Mouse (Mus musculus): ENCODE measurements around the gene Dnajb5. TPM values are rescaled to one million over a fixed set of nuclear protein-coding genes. Genes with fewer than 3 reads are reported as not detected.

The Dnajb5 gene
- polyA plus RNA-seq, 1 experiment from 2014 or later, result 48.7 TPM

DNA sequence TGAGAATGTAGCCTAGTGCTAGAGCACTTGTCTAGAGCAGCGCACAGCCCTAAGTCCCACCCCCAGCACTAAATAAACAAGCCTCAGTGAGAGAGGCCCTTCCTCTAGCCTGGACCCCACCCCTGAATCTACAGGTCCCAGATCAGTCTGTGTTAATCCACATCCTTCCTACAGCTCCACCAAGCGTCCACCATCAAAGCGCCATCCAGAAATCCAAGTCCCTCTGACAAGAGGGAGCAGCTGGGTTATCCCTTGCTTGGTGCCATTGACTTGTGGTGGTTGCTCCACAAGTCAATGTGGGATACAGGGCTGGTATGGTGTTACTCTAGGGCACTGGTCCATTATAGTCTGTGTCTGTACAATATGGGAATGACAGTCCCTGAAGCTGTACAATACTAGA is 5.6 kb downstream of the Dnajb5 start:
- Histone ChIP-seq H3K4me2 (peak overlapping the region; percentile 95; the same call in 1 of the 2 replicates), H3K4me3 (replicated peaks) (no peak overlapping the region), H3K9me3 (replicated peaks) (no peaks in the 10 kb centered on the region), H3K9ac (replicated peaks) (no peak overlapping the region), H3K36me3 (peaks cover 32% of the 10 kb centered on the region), H3K27ac (replicated peaks) (0 out of 2 replicates have a peak overlapping the region, but pooled peaks have one; percentile 54), H3K27me3 (replicated peaks) (no peaks in the 10 kb centered on the region), H3K4me1 (peaks cover 51% of the 10 kb centered on the region)
- 91% methylated on average over 3 of the region's 3 CpGs for WGBS
- no peak for ATAC-seq (ENCODE audit: low FRiP score)

DNA sequence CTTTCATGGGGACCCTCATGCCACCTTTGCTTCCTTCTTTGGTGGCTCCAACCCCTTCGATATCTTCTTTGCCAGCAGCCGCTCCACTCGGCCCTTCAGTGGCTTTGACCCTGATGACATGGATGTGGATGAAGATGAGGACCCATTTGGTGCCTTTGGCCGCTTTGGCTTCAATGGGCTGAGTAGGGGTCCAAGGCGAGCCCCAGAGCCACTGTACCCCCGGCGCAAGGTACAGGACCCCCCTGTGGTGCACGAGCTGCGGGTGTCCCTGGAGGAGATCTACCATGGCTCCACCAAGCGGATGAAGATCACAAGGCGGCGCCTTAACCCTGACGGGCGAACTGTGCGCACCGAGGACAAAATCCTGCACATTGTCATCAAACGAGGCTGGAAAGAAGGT is 7.0 kb downstream of the Dnajb5 start:
- peaks cover 32% of the 10 kb centered on the region for H3K36me3 ChIP-seq

DNA sequence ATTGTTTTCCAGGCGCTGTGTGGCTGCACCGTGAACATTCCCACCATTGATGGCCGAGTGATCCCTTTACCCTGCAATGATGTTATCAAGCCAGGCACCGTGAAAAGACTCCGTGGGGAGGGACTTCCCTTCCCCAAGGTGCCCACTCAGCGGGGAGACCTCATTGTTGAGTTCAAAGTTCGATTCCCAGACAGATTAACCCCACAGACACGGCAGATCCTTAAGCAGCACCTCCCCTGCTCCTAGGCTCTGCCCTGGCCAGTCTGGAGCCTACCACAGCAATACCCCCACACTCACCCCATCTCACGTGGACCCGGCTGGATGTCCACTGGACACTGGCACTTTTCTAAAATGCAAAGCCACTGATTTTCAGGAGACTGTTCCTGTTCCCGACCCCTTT is 7.7 kb downstream of the Dnajb5 start:
- Histone ChIP-seq H3K9ac (replicated peaks) (no peak overlapping the region), H3K27me3 (replicated peaks) (no peaks in the 10 kb centered on the region), H3K9me3 (replicated peaks) (no peaks in the 10 kb centered on the region), H3K4me3 (replicated peaks) (no peak overlapping the region), H3K27ac (replicated peaks) (no peak overlapping the region), H3K4me2 (no peak overlapping the region), H3K36me3 (peaks cover 32% of the 10 kb centered on the region), H3K4me1 (peaks cover 30% of the 10 kb centered on the region)
- whole genome bisulfite sequencing, result 80% methylated on average over 11 of the region's 11 CpGs
- ATAC-seq (ENCODE audit: low FRiP score), result no peak

More for the DNA sequence above, 7.0 kb downstream of the Dnajb5 start:
- Histone ChIP-seq H3K4me2 (no peak overlapping the region), H3K9ac (replicated peaks) (no peak overlapping the region), H3K4me1 (peaks cover 38% of the 10 kb centered on the region), H3K27me3 (replicated peaks) (no peaks in the 10 kb centered on the region), H3K27ac (replicated peaks) (no peak overlapping the region), H3K9me3 (replicated peaks) (no peaks in the 10 kb centered on the region), H3K4me3 (replicated peaks) (no peak overlapping the region)
- 95% methylated on average over 17 of the region's 17 CpGs for WGBS
- ATAC-seq (ENCODE audit: low FRiP score), result no peak

DNA sequence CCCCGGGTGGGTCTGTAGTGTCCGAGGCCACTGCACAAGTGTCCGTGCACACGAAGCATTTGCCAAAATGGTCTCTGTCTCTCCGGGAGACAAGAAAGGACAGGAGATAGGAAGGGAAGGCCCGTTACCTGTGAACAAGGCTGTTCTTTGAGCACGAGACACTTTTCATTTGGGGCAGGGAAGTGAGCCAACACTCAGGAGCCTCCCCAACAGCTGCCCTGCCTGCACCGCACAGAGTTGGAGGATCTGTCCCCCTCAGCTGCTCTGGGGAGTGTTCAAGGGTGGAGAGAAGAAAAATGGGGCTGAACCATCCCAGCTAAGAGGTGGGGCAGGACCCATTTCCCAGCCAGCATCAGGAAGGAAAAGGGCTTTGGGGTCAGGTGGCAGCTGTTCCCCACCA is 8.4 kb downstream of the Dnajb5 start:
- Histone ChIP-seq H3K36me3 (peaks cover 32% of the 10 kb centered on the region), H3K27ac (replicated peaks) (no peak overlapping the region), H3K9ac (replicated peaks) (no peak overlapping the region), H3K27me3 (replicated peaks) (no peaks in the 10 kb centered on the region), H3K9me3 (replicated peaks) (no peaks in the 10 kb centered on the region), H3K4me1 (peaks cover 24% of the 10 kb centered on the region), H3K4me2 (no peak overlapping the region), H3K4me3 (replicated peaks) (no peak overlapping the region)
- ATAC-seq (ENCODE audit: low FRiP score), result no peak
- WGBS, result 92% methylated on average over 8 of the region's 8 CpGs

DNA sequence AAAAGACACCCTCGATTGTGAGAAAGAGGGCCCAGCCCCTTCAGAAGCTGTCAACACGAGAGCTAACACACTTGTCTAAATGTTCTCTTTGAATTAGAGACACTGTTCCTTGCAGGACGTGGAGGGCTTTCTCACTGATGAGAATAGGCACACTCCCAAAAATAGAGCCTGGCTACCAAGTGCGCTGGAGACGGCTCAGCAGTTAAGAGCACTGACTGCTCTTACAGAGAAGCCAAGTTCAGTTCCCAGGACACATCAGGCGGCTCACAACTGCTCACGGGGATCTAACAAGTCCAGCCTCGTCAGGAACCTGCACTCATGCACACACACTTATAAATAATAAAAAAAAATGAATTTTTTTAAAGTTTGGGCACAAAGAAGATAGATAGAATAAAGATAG is 9.3 kb downstream of the Dnajb5 start:
- Histone ChIP-seq H3K27ac (replicated peaks) (no peak overlapping the region), H3K27me3 (replicated peaks) (no peaks in the 10 kb centered on the region), H3K9ac (replicated peaks) (no peak overlapping the region), H3K4me1 (peaks cover 14% of the 10 kb centered on the region), H3K9me3 (replicated peaks) (no peaks in the 10 kb centered on the region), H3K36me3 (peaks cover 32% of the 10 kb centered on the region), H3K4me2 (no peak overlapping the region), H3K4me3 (replicated peaks) (no peak overlapping the region)
- no peak for ATAC-seq (ENCODE audit: low FRiP score)
- WGBS, result 71% methylated on average over 8 of the region's 8 CpGs

DNA sequence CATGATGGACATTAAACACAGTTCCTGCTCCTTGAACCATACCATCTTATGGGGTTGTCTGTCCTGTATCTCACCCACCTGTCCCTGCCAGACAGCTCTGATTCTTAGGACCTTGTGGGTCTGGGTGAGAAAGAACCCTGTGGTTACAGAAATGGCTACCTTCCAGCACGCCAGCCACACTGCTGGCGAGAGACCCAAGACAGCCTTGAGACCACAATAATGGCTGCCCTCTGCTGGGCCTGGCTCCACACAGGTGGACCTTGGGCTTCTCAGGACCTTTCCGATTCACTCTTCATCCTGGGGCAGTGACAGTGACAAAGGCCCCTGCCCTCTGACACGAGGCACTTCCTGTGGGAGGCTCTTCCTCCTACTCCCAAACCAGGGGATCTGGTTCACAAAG is 9.8 kb downstream of the Dnajb5 start:
- peaks cover 10% of the 10 kb centered on the region for H3K4me1 ChIP-seq
- no peaks in the 10 kb centered on the region for H3K27me3 ChIP-seq (replicated peaks)
- H3K4me3 ChIP-seq (replicated peaks), result no peak overlapping the region
- H3K9ac ChIP-seq (replicated peaks), result no peak overlapping the region
- ATAC-seq (ENCODE audit: low FRiP score), result no peak
- 73% methylated on average over 4 of the region's 4 CpGs for WGBS
- no peak overlapping the region for H3K27ac ChIP-seq (replicated peaks)
- no peaks in the 10 kb centered on the region for H3K9me3 ChIP-seq (replicated peaks)
- peaks cover 32% of the 10 kb centered on the region for H3K36me3 ChIP-seq
- H3K4me2 ChIP-seq, result no peak overlapping the region

DNA sequence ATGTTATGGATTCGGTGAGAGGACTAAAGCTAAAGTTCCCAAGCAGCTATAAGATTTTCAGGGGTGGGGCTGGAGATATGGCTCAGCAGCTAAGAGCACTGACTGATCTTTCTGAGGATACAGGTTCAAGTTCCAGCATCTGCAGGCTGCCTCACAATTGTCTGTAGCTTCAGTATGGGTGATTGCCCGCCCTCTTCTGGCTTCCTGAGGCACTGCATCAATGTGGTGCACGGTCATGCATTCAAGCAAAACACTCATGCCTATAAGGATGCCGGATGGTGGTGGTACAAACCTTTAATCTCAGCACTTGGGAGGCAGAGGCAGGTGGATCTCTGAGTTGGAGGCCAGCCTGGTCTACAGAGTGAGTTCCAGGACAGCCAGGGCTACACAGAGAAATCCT is 12.0 kb downstream of the Dnajb5 start:
- Histone ChIP-seq H3K9ac (replicated peaks) (no peak overlapping the region), H3K27me3 (replicated peaks) (no peaks in the 10 kb centered on the region), H3K4me2 (no peak overlapping the region), H3K27ac (replicated peaks) (no peak overlapping the region), H3K4me1 (peaks cover 8% of the 10 kb centered on the region), H3K4me3 (replicated peaks) (no peak overlapping the region), H3K9me3 (replicated peaks) (no peaks in the 10 kb centered on the region), H3K36me3 (peaks cover 23% of the 10 kb centered on the region)
- 35% methylated on average over 4 of the region's 4 CpGs for WGBS
- no peak for ATAC-seq (ENCODE audit: low FRiP score)

DNA sequence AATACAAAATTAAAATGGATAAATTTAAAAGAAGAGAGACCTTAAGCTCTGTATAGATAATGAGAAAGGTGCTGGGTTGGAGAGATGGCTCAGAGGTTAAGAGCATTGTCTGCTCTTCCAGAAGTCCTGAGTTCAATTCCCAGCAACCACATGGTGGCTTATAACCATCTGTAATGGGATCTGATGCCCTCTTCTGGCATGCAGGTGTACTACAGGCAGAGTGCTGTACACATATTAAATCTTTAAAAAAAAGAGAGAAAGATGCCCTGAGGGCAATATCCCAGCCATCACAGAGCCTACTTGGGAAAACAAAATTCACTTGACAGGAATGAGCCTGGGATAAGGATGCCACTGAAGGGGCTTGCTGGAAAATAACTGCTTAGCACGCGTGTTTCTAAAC is 13.9 kb downstream of the Dnajb5 start:
- Histone ChIP-seq H3K4me1 (peaks cover 8% of the 10 kb centered on the region), H3K4me2 (no peak overlapping the region), H3K36me3 (peaks cover 5% of the 10 kb centered on the region), H3K9ac (replicated peaks) (no peak overlapping the region), H3K27ac (replicated peaks) (no peak overlapping the region), H3K27me3 (replicated peaks) (no peaks in the 10 kb centered on the region), H3K4me3 (replicated peaks) (no peak overlapping the region), H3K9me3 (replicated peaks) (no peaks in the 10 kb centered on the region)
- no peak for ATAC-seq (ENCODE audit: low FRiP score)
- 92% methylated on average over 2 of the region's 2 CpGs for WGBS

DNA sequence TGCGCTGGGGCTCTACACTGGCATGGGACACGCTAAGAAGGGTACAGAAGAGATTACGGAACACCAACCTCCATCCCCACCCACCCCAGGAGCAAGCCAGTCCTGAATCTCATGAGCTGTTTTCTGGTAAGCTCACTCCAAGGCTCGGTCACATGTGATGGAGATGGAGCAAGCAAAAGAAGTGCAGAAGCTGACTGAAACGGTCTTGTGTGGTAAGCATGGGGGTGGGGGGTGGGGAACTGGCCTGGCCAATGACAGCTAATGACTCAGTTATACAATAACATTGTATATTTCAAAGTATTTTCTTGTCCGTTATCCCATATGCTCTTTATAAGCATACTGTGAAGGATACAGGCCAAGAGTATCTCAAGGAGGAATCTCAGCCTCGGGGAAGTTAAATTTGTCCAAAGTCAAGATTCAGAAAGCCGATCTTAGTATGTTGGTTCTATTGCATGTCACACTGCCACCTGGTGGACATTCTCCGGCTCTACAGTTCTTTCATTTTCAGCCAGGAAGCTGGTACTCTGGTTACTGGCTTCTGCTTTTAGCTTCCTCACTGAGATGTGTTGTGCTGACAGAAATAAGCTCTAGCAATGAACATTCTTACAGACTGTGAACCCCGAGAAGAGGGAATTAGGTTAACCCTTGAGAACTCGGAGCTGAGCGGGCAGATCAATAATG is 15.6 kb downstream of the Dnajb5 start:
- H3K9ac ChIP-seq (replicated peaks), result no peak overlapping the region

DNA sequence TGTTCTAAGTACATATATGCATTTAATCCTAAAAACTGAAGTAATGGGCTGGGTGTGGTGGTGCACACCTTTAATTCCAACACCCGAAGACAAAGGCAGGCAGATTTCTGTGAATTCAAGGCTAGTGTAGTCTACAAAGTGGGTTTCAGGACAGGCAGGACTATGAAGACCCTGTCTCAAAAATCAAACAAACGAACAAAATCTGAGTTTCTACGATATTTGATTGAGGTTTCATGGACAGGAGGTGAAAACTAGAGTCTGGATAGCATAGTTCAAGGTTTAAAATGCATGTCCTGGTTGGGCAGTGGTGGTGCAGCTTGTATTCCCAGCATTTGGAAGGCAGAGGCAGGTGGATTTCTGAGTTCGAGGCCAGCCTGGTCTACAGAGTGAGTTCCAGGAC is 19.7 kb downstream of the Dnajb5 start, which contains the start of gene 1700022I11Rik:
Gene 1700022I11Rik, plus strand, starts transcription at position 301 of the 400 bp plus-strand sequence.
- H3K36me3 ChIP-seq, result no peaks in the 10 kb centered on the region
- WGBS, result 94% methylated on average over 4 of the region's 4 CpGs
- H3K4me2 ChIP-seq, result no peak within 1 kb of the TSS
- H3K9ac ChIP-seq (replicated peaks), result no peak within 1 kb of the TSS
- H3K4me3 ChIP-seq (replicated peaks), result no peak within 1 kb of the TSS
- peaks cover 8% of the 10 kb centered on the region for H3K4me1 ChIP-seq
- no peaks in the 10 kb centered on the region for H3K9me3 ChIP-seq (replicated peaks)
- no peaks in the 10 kb centered on the region for H3K27me3 ChIP-seq (replicated peaks)
- no peak within 1 kb of the TSS for H3K27ac ChIP-seq (replicated peaks)
- no peak for ATAC-seq (ENCODE audit: low FRiP score)

More for the DNA sequence above, 15.6 kb downstream of the Dnajb5 start:
- Histone ChIP-seq H3K27ac (replicated peaks) (no peak overlapping the region), H3K9me3 (replicated peaks) (no peaks in the 10 kb centered on the region), H3K36me3 (no peaks in the 10 kb centered on the region), H3K4me2 (peak overlapping the region; percentile 43), H3K4me1 (peaks cover 8% of the 10 kb centered on the region), H3K27me3 (replicated peaks) (no peaks in the 10 kb centered on the region), H3K4me3 (replicated peaks) (no peak overlapping the region)
- WGBS, result 16% methylated on average over 12 of the region's 12 CpGs
- ATAC-seq (ENCODE audit: low FRiP score), result peak; percentile 79

DNA sequence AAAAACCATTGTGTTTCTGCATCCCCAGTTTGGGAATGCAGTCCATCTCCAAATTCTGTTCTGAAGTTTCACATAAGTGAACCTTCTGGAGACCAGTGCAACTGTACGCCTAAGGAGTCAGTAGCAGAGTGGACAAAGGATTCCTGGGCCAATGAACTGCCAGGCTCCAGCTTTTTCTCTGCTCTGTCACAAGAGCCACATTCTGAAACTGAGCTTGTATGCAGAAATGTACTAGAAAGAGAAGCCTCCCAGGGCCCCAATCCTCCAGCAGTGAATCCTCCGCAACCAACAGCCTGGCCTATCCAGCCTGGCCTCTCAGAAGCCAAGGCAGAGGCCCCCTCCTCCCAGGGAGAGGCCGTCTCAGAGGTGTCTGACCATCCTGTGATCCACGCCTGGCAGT is 23.3 kb downstream of the Dnajb5 start:
- Histone ChIP-seq H3K4me1 (no peaks in the 10 kb centered on the region), H3K36me3 (peaks cover 7% of the 10 kb centered on the region; the same call in 1 of the 2 replicates), H3K9me3 (replicated peaks) (no peaks in the 10 kb centered on the region), H3K9ac (replicated peaks) (no peak overlapping the region), H3K27me3 (replicated peaks) (no peaks in the 10 kb centered on the region), H3K27ac (replicated peaks) (no peak overlapping the region), H3K4me3 (replicated peaks) (no peak overlapping the region), H3K4me2 (no peak overlapping the region)
- ATAC-seq (ENCODE audit: low FRiP score), result no peak
- WGBS, result 69% methylated on average over 4 of the region's 4 CpGs

DNA sequence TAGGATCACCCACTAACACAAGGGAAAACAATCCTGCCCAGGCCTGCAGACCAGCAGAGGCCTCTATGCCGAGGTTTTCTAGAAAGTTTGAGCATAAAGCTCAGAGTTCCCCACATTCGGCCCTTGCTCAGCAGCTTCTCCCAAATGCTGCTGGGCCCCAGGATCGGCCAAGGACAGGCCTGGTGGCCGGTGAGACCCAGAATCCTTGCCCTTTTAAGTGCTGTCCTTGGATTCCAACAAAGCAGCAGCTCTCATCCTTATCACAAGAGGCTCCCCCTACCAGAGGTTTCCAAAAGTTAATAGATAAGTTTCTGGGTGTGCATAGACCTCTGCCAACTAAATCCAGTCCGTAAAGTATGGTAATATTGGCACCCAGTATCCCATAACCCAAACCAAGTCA is 24.3 kb downstream of the Dnajb5 start:
- ATAC-seq (ENCODE audit: low FRiP score), result no peak
- Histone ChIP-seq H3K9ac (replicated peaks) (no peak overlapping the region), H3K27ac (replicated peaks) (no peak overlapping the region), H3K9me3 (replicated peaks) (no peaks in the 10 kb centered on the region), H3K4me2 (no peak overlapping the region), H3K4me1 (no peaks in the 10 kb centered on the region), H3K27me3 (replicated peaks) (no peaks in the 10 kb centered on the region), H3K36me3 (peaks cover 16% of the 10 kb centered on the region), H3K4me3 (replicated peaks) (no peak overlapping the region)
- WGBS, result 84% methylated on average over 5 of the region's 5 CpGs

Measured in neural tube, embryonic 15.5 days (tissue).